Mouse (Mus musculus) hindbrain, embryonic 15.5 days (tissue): ENCODE measurements around the gene Cd63. TPM values are rescaled to one million over a fixed set of nuclear protein-coding genes. Genes with fewer than 3 reads are reported as not detected.

Source experiments
- ATAC-seq: fragments of 200-750 bp; cut with Nextera tagmentation; 2 replicates; pipeline ENCODE4 v1.8.0; 2017; ENCODE audit warnings: low read depth, moderate number of reproducible peaks, moderate TSS enrichment; ENCODE audit not compliant: low FRiP score
- H3K27ac ChIP-seq: fragments of 300-500 bp; sonication (generic); replicated peaks from 2 replicates; pipeline ENCODE4 v1.5.1; 2015; ENCODE audit warnings: mild to moderate bottlenecking, inconsistent platforms
- H3K27me3 ChIP-seq: fragments of 300-500 bp; sonication (generic); 2 replicates; pipeline ENCODE4 v1.6.1; 2015; ENCODE audit warnings: control low read depth, inconsistent platforms
- H3K36me3 ChIP-seq: fragments of 300-500 bp; sonication (generic); 2 replicates; pipeline ENCODE4 v1.6.1; 2015; ENCODE audit warnings: control low read depth, inconsistent platforms
- H3K4me1 ChIP-seq: fragments of 300-500 bp; sonication (generic); replicated peaks from 2 replicates; pipeline ENCODE4 v1.6.1; 2015; ENCODE audit warnings: control low read depth, inconsistent platforms
- H3K4me2 ChIP-seq: fragments of 300-500 bp; sonication (generic); 2 replicates; pipeline ENCODE4 v1.6.1; 2015; ENCODE audit warnings: moderate library complexity, mild to moderate bottlenecking, inconsistent platforms
- H3K4me3 ChIP-seq: fragments of 300-500 bp; sonication (generic); 2 replicates; pipeline ENCODE4 v1.5.1; 2015; ENCODE audit warnings: mild to moderate bottlenecking, inconsistent platforms
- H3K9ac ChIP-seq: fragments of 300-500 bp; sonication (generic); 2 replicates; pipeline ENCODE4 v1.6.1; 2015; ENCODE audit warnings: inconsistent platforms
- H3K9me3 ChIP-seq: fragments of 300-500 bp; sonication (generic); 2 replicates; pipeline ENCODE4 v1.6.1; 2016; ENCODE audit warnings: control low read depth, inconsistent platforms
- WGBS: fragments of 180-500 bp; shearing (Covaris S2); methylation state at CpG from one replicate; pipeline ENCODE4 v1.1.7; 2015; 5-methylcytosine and 5-hydroxymethylcytosine counted together
- polyA plus RNA-seq: library from polyadenylated mRNA; unstranded; fragments of >200 nt; fragmentation: Nextera tagmentation; extraction: Ambion mirVana; gene quantifications from 2 replicates; pipeline ENCODE4 v1.2.1, GENCODE M21; 2015

Gene Cd63
- polyA plus RNA-seq, 1 experiment from 2014 or later, result 262 TPM

DNA sequence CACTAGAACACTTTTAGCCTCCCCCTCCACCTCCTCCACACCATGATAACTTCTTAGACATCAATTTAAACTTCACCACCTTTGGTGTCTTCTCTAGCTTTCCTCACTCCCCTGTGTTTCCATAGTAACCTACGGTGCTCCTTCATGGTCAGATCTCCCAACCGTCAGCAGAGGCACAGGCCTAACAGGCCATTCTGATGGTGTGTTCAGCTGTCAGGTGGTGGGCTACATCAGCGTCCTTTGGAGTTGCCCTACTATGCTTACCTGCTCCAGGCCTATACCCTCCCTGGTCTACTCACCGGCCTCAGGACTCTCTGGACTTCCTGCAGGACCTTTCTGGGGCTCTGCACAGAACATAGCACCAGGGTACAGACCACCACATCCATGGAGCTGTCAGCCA lies 59.4 kb downstream of the Cd63 start:
- Histone ChIP-seq H3K4me2 (no peak overlapping the region), H3K36me3 (no peaks in the 10 kb centered on the region), H3K27ac (no peak overlapping the region), H3K9ac (no peak overlapping the region), H3K9me3 (no peaks in the 10 kb centered on the region), H3K27me3 (no peaks in the 10 kb centered on the region), H3K4me3 (no peak overlapping the region), H3K4me1 (no peaks in the 10 kb centered on the region)
- 81% methylated on average over 4 of the region's 4 CpGs for WGBS
- no peak for ATAC-seq

DNA sequence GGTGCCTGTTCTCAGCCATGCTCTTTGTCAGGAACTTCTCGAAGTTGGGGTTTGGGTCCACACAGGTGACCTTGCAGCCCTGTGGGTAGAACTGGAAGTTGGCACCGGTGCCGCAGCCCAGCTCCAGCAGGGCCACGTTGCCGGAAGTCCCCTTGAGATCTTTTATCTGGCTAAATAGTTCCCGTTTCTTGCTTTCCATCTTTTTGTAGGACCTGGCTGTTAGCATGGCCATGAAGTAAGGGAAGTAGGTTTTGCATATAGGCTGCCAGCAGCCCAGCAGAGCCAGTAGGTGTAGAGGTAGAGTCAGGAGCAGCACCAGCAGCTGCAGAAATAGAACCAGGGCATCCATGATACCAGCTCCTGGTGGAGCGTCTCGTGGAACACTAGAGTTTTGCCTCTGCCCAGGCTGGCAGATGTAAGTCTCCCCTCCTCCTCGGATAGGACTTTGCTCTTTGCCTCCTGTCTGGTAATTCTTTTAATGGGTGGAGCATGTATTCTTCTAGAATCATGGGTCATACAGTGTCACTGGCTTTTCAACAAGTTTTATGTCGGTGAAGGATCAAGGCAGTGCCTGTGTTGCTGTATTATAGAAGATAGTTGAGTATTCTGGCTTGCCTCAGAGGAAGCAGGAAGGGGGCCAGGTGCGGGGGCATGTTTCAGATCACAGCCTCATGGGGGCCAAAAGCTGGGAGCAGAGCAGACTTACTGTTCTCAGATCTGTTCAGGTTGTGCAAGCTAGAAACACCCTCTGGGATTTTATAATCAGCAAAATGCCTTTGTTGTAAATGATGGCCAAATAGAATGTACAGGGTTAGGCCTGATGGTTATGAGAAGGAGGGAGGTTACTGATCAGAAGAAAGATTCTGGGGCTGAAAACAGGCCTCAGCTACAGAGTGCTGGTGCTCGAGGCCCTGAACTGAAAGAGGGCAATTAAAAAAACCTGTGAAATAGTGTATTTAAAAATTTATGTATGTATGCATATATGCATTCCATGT lies 60.1 kb downstream of the Cd63 start, which contains the start of gene Mettl7b:
Gene Mettl7b (minus strand): TSS at position 399 of the 995 bp plus-strand sequence.
- Histone ChIP-seq H3K9ac (no peak within 1 kb of the TSS), H3K4me3 (no peak within 1 kb of the TSS), H3K4me1 (no peaks in the 10 kb centered on the region), H3K27ac (no peak within 1 kb of the TSS), H3K9me3 (no peaks in the 10 kb centered on the region), H3K27me3 (no peaks in the 10 kb centered on the region), H3K36me3 (no peaks in the 10 kb centered on the region), H3K4me2 (no peak within 1 kb of the TSS)
- no peak for ATAC-seq
- 87% methylated on average over 12 of the region's 12 CpGs for WGBS

Other genes starting within 250 kb of the Cd63 start
- gene Suox, start 226.9 kb upstream of the Cd63 start, polyA plus RNA-seq, result 14.5 TPM in 2 replicates
- 113 and 121 TPM in 2 replicates for gene Rab5b, start 204.7 kb upstream of the Cd63 start, polyA plus RNA-seq
- gene Pmel, start 196.8 kb upstream of the Cd63 start, polyA plus RNA-seq, result 0.62 and 1.1 TPM in 2 replicates
- 22.4 and 23.5 TPM in 2 replicates for gene Cdk2, start 196.0 kb upstream of the Cd63 start, polyA plus RNA-seq
- gene Dgka, start 156.1 kb upstream of the Cd63 start, polyA plus RNA-seq, result 7.7 and 8.9 TPM in 2 replicates
- gene Pym1, start 153.1 kb upstream of the Cd63 start, polyA plus RNA-seq, result 44.5 and 47.0 TPM in 2 replicates
- gene Mmp19, start 110.1 kb upstream of the Cd63 start, polyA plus RNA-seq, result 0.73 and 0.98 TPM in 2 replicates
- 50.5 and 51.9 TPM in 2 replicates for gene Dnajc14, start 96.9 kb upstream of the Cd63 start, polyA plus RNA-seq
- gene Tmem198b, start 96.6 kb upstream of the Cd63 start, polyA plus RNA-seq, result 17.0 and 19.9 TPM in 2 replicates
- 146 and 151 TPM in 2 replicates for gene Sarnp, start 83.7 kb upstream of the Cd63 start, polyA plus RNA-seq
- gene Ormdl2, start 79.3 kb upstream of the Cd63 start, polyA plus RNA-seq, result 28.1 and 28.8 TPM in 2 replicates
- gene Gdf11, start 9.3 kb upstream of the Cd63 start, polyA plus RNA-seq, result 8.6 and 8.9 TPM in 2 replicates
- 20.9 and 22.1 TPM in 2 replicates for gene Rdh5, start 21.9 kb downstream of the Cd63 start, polyA plus RNA-seq
- gene Bloc1s1, start 23.0 kb downstream of the Cd63 start, polyA plus RNA-seq, result 266 and 268 TPM in 2 replicates
- gene Itga7, start 32.8 kb downstream of the Cd63 start, polyA plus RNA-seq, result 8.9 TPM in 2 replicates
- not detected in 2 replicates for gene Mettl7b, start 60.0 kb downstream of the Cd63 start, polyA plus RNA-seq
- not detected in 2 replicates for gene Olfr9, start 88.4 kb downstream of the Cd63 start, polyA plus RNA-seq
- not detected in 2 replicates for gene Olfr763, start 109.8 kb downstream of the Cd63 start, polyA plus RNA-seq
- not detected in 2 replicates for gene Olfr764-ps1, start 138.9 kb downstream of the Cd63 start, polyA plus RNA-seq
- gene Olfr765, start 149.0 kb downstream of the Cd63 start, polyA plus RNA-seq, result not detected in 2 replicates
- not detected in 2 replicates for gene Olfr766-ps1, start 168.0 kb downstream of the Cd63 start, polyA plus RNA-seq
- gene Olfr767, start 181.9 kb downstream of the Cd63 start, polyA plus RNA-seq, result not detected in 2 replicates
- not detected in 2 replicates for gene Olfr768, start 198.4 kb downstream of the Cd63 start, polyA plus RNA-seq
- gene Olfr769, start 216.9 kb downstream of the Cd63 start, polyA plus RNA-seq, result not detected in 2 replicates
- not detected in 2 replicates for gene Olfr770, start 238.0 kb downstream of the Cd63 start, polyA plus RNA-seq